Mouse (Mus musculus) naive thymus-derived CD4-positive, alpha-beta T cell, adult 2 months (primary cell): ENCODE data around the gene Plpp1.

Experiments used
- DNase-seq: peaks from one replicate; pipeline ENCODE4 v3.0.0-alpha.2; 2011; ENCODE audit warnings: low read depth

The Plpp1 gene

DNA sequence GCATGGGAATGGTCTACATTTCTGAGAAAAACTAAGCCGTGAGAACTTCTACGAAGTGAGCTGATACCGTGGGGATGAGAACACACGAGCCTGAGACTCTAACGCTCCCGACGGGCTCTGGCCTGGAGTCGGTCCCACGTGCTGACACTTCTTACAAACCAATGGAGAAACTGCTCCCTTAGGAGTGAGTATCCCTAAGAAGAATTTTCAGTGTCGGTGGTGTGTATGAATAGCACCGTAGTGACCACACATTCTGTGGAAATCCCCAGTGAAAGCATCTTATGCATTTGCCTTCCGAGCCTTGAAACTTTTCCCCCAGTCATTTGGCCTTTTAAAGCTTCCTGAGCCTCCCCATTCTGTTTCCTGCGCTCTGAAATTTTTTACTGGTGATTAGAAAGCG lies 27.7 kb upstream of the Plpp1 start:
- DNase-seq, result no peak

- DNase-seq, result no peak
Observed at GRCm38 (mm10) chr13:112773991-112774675, 26.5 kb upstream of the Plpp1 start.

- DNase-seq, result no peak
Observed at GRCm38 (mm10) chr13:112775856-112776255, 24.7 kb upstream of the Plpp1 start.

DNA sequence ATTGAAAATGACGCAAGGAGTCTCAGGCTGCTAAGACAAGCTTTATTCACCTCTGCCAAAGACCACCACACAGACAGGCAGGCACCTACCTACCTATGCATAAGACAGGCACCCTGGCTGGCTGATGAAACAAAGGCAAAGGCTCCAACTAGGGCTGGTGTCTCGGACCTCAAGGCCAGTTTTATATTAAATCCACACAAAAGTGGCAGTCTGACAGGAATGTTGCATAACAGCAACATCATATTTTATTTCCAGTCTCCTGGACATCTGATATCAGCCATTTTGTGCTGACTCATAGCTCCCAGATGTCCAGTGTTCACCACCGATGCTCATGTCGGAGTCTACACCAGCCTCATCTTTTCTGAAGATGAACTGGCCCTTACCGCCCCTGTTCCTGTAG lies 22.2 kb upstream of the Plpp1 start:
- no peak for DNase-seq

- no peak for DNase-seq
Observed at GRCm38 (mm10) chr13:112785305-112785704, 15.3 kb upstream of the Plpp1 start.

DNA sequence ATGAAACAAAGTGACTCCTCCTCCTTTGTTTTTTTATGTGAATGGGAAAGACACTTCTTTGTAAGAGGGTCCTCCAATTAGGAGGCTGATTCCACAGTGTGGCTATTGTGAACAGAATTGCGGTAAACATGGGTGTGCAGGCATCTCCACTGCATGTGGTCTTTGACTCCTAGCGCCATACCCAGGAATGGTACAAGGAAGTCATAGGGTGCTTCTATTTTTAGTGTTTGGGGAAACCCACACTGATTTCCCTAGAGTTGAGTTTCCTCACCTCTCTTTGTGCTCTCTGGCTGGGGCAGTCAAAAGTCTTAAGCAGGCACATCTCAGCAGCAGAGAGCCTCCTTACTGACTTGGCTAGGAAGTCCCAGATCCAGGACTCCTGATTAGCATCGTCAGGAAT lies 14.4 kb upstream of the Plpp1 start:
- no peak for DNase-seq

DNA sequence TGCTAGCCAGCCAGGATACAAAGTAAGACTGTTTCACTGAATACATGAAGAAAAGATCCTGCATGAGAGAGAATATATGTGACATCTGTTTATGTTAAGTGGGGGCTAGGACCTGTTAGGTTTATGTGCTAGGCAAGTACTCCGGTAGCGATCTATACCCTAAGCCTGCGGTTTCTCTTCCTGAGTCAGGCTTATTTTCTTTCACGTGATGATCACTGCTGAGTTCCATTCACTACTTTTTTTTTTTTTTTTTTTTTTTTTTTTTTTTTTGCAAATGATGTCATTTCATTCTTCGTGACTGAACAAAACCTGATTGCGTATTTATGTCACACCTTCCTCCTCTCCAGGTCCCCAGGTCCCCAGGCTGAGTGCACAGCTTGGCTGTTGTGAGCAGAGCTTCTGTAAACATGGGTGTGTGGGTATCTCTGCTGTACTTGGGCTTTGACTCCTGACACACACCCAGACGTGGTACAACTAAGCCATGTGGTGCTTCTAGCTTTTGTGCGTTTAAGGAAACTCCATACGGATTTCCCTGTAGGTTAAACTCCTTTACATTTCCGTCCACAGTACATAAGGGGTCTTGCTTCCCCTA lies 13.6 kb upstream of the Plpp1 start:
- DNase-seq, result no peak

GRCm38 (mm10) chr13:112790774-112791173 lies 9.8 kb upstream of the Plpp1 start:
- DNase-seq, result no peak

DNA sequence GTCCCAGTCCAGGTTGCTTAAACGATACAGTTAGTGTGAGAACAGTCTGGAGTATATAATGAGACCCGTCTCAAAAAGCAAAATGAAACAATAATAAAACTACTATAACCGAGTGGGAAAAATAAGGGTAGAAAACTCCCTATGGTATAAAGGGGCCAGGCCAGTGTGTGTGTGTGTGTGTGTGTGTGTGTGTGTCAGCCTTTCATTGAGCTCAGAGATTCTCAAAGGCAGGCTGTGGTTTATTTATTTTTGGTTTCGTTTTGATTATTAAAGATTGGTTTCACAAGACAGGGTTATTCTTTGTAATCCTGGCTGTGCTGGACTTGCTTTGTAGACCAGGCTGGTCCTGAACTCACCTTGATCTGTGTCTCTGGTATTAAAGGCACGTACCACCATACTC lies 8.7 kb upstream of the Plpp1 start:
- no peak for DNase-seq

- no peak for DNase-seq
Observed at GRCm38 (mm10) chr13:112798243-112798952, 2.2 kb upstream of the Plpp1 start.

DNA sequence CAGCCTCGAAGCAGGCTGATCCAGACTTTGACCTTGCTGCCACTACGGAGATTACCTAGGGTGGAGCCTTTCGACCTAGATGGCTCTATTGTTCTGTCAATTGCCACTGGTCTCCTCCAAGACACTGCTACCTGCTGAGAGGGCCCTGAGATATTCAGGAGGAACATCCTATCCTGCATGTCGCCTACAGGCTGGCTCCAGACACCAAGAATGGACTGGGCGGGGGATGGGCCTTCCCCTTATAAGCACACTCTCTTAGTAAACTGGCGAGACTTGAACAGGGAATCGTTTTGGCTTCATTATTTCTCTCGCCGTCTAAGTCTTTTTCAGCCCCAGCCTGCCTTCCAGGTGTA lies 1.7 kb upstream of the Plpp1 start:
- DNase-seq, result no peak

GRCm38 (mm10) chr13:112799721-112800241 lies 811 bp upstream of the Plpp1 start:
- DNase-seq, result no peak

DNA sequence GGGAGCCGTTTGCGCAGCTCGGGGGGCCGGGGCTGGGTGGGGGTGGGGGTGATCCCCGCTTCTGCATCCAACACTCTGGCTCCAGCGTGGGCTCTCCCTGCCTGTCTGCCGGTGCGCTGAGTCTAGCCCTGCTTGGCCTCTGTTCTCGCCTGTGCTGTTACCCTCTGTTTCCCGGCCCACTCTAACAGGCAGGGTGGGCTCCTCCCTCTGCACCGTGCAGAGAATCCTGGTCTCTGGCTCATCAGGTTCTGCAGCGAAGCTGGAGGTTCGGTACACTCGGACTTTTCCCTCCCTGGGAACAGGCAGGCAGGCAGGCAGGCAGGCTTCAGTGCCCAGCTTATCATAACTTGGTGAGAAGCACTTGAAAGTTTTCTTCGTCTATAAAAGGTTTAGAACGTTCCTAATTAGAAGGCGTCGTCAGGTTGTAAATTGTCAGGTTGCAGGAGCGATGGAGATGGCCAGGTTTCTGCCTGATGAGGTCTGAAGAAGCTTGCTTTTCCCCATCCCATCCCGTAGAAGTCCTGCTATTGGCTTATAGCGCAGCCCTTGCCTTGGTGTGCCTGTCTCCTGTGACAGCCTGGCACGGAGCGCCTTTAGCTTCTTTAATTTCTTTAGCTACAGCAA lies 901 bp downstream of the Plpp1 start:
- peak; percentile 18 for DNase-seq

- no peak for DNase-seq
Observed at GRCm38 (mm10) chr13:112803106-112803505, 2.5 kb downstream of the Plpp1 start.

DNA sequence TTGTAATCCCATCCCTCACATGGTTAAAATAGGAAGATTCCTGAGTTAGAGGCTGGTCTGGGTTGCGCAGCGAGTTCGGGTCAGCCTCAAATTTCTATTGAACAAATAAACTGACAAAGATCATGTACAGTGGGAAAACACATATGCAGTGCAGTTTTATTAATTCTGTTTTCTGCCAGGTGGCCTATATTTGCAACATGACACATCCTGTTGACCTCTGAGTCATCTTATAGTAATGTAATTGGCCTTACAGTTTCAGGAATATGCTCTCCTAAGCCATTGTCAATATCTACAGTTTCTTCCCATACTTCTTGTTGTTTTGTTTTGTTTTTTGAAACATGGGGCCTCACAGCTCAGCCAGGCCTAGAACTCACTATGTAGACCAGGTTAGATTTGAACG lies 3.1 kb downstream of the Plpp1 start:
- no peak for DNase-seq

GRCm38 (mm10) chr13:112805529-112805928 lies 4.9 kb downstream of the Plpp1 start:
- no peak for DNase-seq

DNA sequence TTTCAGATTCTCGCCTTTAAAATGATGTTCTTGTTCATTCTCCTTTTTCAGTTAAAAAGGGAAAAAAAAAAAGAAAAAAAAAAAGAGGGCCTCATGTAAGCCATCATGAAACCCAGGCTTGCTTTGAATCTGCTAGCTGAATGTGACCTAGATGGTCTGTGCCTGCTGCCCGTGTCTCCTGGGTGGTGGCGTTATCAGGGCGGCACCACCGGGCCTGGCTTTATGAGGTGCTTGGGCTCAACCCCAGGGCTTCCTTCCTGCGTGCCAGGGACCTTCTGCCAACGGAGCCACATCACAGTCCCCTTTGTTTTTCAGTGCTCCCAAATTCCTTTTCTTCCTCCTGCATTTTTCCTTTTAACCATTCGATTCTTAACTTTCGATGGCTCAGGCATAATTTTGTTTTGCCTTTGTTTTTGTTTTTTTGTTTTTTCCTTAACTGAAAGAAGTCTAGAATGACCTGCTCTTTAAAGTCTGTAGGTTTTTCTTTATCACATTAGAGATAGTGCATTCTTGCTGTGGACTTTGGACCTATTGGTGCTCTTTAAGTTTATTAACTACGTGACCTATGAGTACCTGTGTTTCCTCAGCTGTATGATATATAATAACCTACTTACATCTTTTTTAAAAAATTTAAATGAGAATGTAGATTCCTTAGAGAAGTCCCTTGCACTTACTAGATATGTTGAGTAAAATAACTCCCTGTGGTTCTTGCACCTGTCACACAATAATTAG lies 7.5 kb downstream of the Plpp1 start:
- DNase-seq, result no peak

GRCm38 (mm10) chr13:112809504-112810247 lies 9.1 kb downstream of the Plpp1 start:
- DNase-seq, result peak; percentile 50

DNA sequence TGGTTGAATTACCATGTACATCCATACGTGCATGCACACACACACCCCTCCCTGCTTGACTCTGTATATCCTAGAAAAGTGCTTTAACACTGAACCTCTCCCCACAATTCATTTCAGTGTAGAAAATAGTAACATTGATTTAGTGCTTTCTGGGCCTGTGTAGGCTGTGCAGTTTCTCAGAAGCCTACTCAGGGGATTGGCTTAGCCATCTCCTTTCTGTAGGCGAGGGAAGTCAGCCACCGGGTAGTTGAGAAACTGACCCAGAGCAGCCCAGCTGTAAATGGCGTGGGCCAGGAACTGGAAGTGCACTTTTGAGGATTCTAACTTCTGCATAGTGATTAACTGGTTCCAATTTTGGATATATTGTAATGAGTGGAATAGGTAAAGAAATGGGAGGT lies 9.7 kb downstream of the Plpp1 start:
- DNase-seq, result no peak

- no peak for DNase-seq
Observed at GRCm38 (mm10) chr13:112810751-112811150, 10.2 kb downstream of the Plpp1 start.

DNA sequence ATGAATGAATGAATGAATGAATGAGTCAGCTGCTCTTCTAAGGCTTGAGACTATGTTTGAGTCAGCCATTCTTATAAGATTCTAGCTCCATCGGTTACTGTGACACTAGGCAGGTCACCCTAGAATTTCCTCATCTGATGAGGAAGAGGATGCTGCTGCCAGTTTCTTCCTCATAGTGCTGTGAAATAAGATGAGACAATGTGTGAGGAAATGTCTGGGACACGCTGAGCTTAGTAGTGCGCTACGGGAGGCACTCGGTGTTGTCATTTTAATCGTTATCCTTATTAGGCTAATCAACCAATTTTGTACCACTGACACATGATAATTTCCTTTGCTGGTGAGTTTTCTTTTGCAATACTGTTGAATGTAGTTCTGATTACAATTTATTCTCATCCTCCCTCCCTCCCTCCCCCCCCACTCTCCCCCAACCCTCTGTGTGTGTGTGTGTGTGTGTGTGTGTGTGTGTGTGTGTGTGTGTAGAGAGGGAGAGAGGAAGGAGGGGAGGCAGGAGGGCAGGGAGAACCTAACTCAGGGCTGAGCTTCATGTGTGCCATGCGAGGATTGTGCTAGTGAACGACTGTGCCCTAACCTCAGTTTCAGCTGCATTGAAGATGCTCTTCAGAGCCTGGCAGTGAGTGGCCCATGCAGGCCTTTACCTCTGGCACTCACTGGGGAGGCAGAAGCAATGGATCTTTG lies 11.3 kb downstream of the Plpp1 start:
- DNase-seq, result no peak
